Mouse (Mus musculus) spleen, adult 2 months (tissue): Measurements from ENCODE around the gene Nectin2. TPM values are rescaled to one million over a fixed set of nuclear protein-coding genes. Genes with fewer than 3 reads are reported as not detected.
"Not testable (repeated sequence)": the region's sequence is repeated elsewhere in the genome, so short reads cannot be mapped to it uniquely, and the experiment has no call there.

Source experiments
- DNase-seq, 2 experiments: peaks; one replicate each; pipeline versions ENCODE4 v3.0.0 to v3.0.0-alpha.2; 2012 to 2021; ENCODE audit warnings: low spot score in 2 of 2, low read depth in 1 of 2
- H3K27ac ChIP-seq: fragments of 200-500 bp; 2 replicates; pipeline ENCODE4 v1.5.1; 2012; ENCODE audit warnings: low read length, inconsistent platforms; ENCODE audit not compliant: insufficient read depth
- H3K27me3 ChIP-seq: fragments of 200-500 bp; 2 replicates; pipeline ENCODE4 v1.6.1; 2012; ENCODE audit warnings: mild to moderate bottlenecking, moderate library complexity, low read length, inconsistent platforms; ENCODE audit not compliant: control insufficient read depth, insufficient read depth
- H3K36me3 ChIP-seq: fragments of 200-500 bp; 2 replicates; pipeline ENCODE4 v1.6.1; 2012; ENCODE audit warnings: mild to moderate bottlenecking, low read length, inconsistent platforms; ENCODE audit not compliant: control insufficient read depth, insufficient read depth
- H3K4me1 ChIP-seq: fragments of 200-500 bp; 2 replicates; pipeline ENCODE4 v1.6.1; 2011; ENCODE audit warnings: inconsistent platforms; ENCODE audit not compliant: control insufficient read depth, insufficient read depth, insufficient read length
- H3K4me3 ChIP-seq: fragments of 200-500 bp; 2 replicates; pipeline ENCODE4 v1.5.1; 2011; ENCODE audit warnings: mild to moderate bottlenecking, inconsistent platforms; ENCODE audit not compliant: insufficient read depth, insufficient read length; ENCODE audit errors: extremely low read depth
- CTCF ChIP-seq: fragments of 200-500 bp; IDR thresholded peaks from 2 replicates; pipeline ENCODE4 v1.5.1; 2011; ENCODE audit warnings: mild to moderate bottlenecking, inconsistent platforms; ENCODE audit not compliant: insufficient read depth, insufficient read length, insufficient replicate concordance; ENCODE audit errors: extremely low read depth
- POLR2A ChIP-seq: fragments of 200-500 bp; IDR thresholded peaks from 2 replicates; pipeline ENCODE4 v1.6.1; 2011; ENCODE audit warnings: low read depth, low read length, inconsistent platforms
- WGBS: fragments of 180-500 bp; shearing (Covaris S2); methylation state at CpG from one replicate; pipeline ENCODE4 v1.1.7; 2018; 5-methylcytosine and 5-hydroxymethylcytosine counted together
- polyA plus RNA-seq: library from polyadenylated mRNA; depleted of rRNA; stranded (reverse); fragments of >200 nt; gene quantifications from 2 replicates; pipeline ENCODE4 v1.2.3, GENCODE M21; 2012

Nectin2 gene
- polyA plus RNA-seq, 1 experiment, result 24.4 TPM

- H3K4me1 ChIP-seq, result peaks cover 16% of the 10 kb centered on the region; the same call in 1 of the 2 replicates
- TF ChIP-seq CTCF (no peak), POLR2A (no peak)
- H3K27ac ChIP-seq, result no peak overlapping the region
- WGBS, result 92% methylated on average over 10 of the region's 10 CpGs
- H3K36me3 ChIP-seq, result no peaks in the 10 kb centered on the region
- no peak overlapping the region for H3K4me3 ChIP-seq
- no peak for DNase-seq
- H3K27me3 ChIP-seq, result no peaks in the 10 kb centered on the region
These were observed 62.2 kb downstream of the Nectin2 start for GRCm38 (mm10) chr7:19688101-19688500.

DNA sequence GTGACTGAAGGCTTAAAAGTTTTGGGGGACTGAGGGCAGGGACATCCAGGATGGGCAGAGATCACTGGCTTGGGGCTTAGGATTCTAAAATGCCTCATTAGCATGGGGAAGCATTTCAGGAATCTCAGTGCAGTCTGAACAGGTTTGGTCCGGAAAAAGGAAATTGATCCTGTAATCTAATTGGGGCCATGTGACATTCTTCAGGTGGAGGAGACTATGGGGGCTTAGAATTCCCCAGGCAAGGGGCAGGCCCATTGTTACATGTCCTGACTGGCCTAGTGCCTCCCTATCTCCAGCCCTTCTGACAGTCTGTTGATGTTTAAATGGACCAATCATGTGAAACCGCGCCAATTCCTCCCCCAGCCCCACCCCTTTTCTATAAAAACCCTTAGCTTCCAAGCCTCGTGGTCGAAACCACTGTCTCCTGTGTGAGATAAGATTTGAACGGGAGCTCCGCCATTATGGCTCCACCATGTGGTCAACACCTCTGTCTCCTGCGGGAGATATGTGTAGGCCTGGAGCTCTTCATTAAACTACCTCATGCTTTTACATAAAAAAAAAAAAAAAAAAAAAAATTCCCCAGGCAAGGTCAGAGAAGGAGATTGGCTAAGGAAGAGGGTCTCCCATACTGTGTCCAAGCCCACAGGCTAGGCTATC, 63.2 kb downstream of the Nectin2 start:
- WGBS, result 62% methylated on average over 8 of the region's 8 CpGs
- H3K4me3 ChIP-seq, H3K27me3 ChIP-seq, H3K36me3 ChIP-seq, H3K27ac ChIP-seq, DNase-seq: not testable (repeated sequence)
- H3K4me1 ChIP-seq, result peaks cover 16% of the 10 kb centered on the region; the same call in 1 of the 2 replicates

- Histone ChIP-seq H3K4me3 (no peak overlapping the region), H3K27me3 (no peaks in the 10 kb centered on the region), H3K27ac (no peak overlapping the region), H3K4me1 (peaks cover 16% of the 10 kb centered on the region; the same call in 1 of the 2 replicates), H3K36me3 (no peaks in the 10 kb centered on the region)
- 88% methylated on average over 6 of the region's 6 CpGs for WGBS
- no peak for TF ChIP-seq POLR2A
- no peak for DNase-seq
These were observed 63.8 kb downstream of the Nectin2 start for GRCm38 (mm10) chr7:19686521-19686920.

- no peak for DNase-seq
- H3K4me3 ChIP-seq, result no peak overlapping the region
- peaks cover 16% of the 10 kb centered on the region; the same call in 1 of the 2 replicates for H3K4me1 ChIP-seq
- 71% methylated on average over 4 of the region's 4 CpGs for WGBS
- no peaks in the 10 kb centered on the region for H3K27me3 ChIP-seq
- peak overlapping the region; percentile 60 for H3K27ac ChIP-seq
- no peaks in the 10 kb centered on the region for H3K36me3 ChIP-seq
- no peak for TF ChIP-seq POLR2A
- TF ChIP-seq CTCF, result no peak
These were observed 64.9 kb downstream of the Nectin2 start for GRCm38 (mm10) chr7:19685374-19685773.

DNA sequence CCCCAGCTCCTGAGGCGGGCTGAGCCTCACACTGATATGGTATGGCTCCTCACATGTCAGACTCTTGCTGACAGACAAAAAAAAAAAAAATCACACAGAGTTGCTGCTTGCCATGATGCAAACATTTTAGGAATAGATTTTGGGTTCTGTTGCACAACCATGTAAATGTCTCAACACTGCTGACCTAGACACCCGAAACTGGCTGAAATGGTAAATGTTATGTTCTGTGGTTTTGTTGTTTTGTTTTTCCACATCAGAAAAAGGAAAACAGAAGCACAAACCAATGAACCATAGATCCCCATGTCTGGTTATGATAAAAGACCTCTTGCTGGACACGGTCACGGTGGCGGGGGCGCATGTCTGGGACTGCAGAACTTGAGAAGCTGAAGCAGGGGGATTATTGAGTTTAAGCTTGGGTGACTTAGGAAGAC, 66.5 kb downstream of the Nectin2 start:
- Histone ChIP-seq H3K4me1 (peaks cover 16% of the 10 kb centered on the region; the same call in 1 of the 2 replicates), H3K36me3 (no peaks in the 10 kb centered on the region), H3K4me3 (no peak overlapping the region), H3K27me3 (no peaks in the 10 kb centered on the region), H3K27ac (peak overlapping the region; percentile 89)
- TF ChIP-seq POLR2A (no peak), CTCF (no peak)
- 45% methylated on average over 6 of the region's 6 CpGs for WGBS
- peak in 1 of 2 experiments; percentile 66 for DNase-seq

DNA sequence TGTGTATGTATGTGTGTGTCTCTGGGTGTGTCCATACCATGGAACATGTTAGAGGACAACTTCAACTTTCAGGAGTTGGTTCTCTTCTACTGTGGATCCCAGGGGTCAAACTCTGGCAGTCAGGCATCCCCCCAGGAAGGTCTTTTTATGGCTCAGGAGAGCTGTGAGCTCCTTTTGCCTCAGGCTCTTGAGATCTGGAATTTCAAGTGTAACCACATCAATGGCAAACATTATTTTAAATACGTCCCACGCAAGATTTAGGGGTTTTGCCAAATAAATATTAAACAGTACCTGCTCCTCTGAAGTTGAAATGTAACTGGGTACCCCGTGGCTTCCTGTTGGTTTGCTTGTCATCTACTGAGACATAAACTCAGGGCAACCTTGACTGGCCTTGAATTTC, 67.3 kb downstream of the Nectin2 start:
- DNase-seq, result no peak
- WGBS, result 58% methylated on average over 3 of the region's 3 CpGs
- Histone ChIP-seq H3K27me3 (no peaks in the 10 kb centered on the region), H3K4me3 (no peak overlapping the region), H3K36me3 (no peaks in the 10 kb centered on the region), H3K4me1 (peaks cover 16% of the 10 kb centered on the region; the same call in 1 of the 2 replicates), H3K27ac (peak overlapping the region; percentile 62)
- TF ChIP-seq POLR2A (no peak), CTCF (no peak)

DNA sequence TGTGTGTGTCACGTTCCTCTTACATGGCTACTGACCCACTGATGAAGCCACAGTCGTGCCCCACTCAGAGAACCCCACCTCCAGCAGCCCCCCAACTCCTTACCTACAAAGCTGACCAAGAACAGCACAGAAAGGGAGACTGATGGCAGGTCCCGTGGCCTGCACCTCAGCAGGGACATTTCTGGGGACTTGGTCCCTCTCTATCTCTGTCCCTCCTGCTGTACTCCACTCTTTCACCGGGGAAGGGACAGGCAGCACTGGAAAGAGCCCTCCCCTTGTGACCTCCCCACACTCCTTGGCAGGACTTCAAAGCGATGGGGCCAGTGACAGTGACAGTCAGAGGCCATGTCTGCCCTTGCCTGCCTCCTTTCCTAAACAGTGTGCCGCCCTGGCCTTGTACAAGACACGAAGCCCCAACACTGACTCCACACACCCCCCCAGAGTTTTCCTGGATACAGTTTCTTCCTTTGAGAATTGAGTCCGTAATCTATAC, 69.0 kb downstream of the Nectin2 start, which contains the start of the genes Gm44805 and Apoc4:
Gene Gm44805 (minus strand): TSS at position 222 of the 493 bp plus-strand sequence.
Gene Apoc4 (minus strand): TSS at position 278 of the 493 bp plus-strand sequence.
- no peak for DNase-seq
- TF ChIP-seq CTCF, result no peak
- Histone ChIP-seq H3K27ac (no peak within 1 kb of the TSS), H3K4me1 (peaks cover 16% of the 10 kb centered on the region; the same call in 1 of the 2 replicates), H3K36me3 (no peaks in the 10 kb centered on the region), H3K27me3 (no peaks in the 10 kb centered on the region), H3K4me3 (no peak within 1 kb of the TSS)
- WGBS, result 80% methylated on average over 8 of the region's 8 CpGs
